Mouse (Mus musculus): ENCODE measurements at regions not wholly inside any gene's neighbourhood (a gene's known extent, or its start where the extent isn't known, plus 50 kb on each side); places are given as distances from the start of the nearest gene placed in this dataset.
A peak's percentile ranks its signal among the peaks of the same experiment; 100 is the strongest.

- ATAC-seq (ENCODE audit: low read depth): no peak
- no peak overlapping the region for H3K27ac ChIP-seq (ENCODE audit: low read depth, low read length)
- H3K9me3 ChIP-seq (ENCODE audit: control insufficient read depth, low read length): no peaks in the 10 kb centered on the region
- no peak overlapping the region for H3K9ac ChIP-seq (replicated peaks; ENCODE audit: low read depth, low read length)
- 56% methylated on average over 1 of the region's 1 CpGs for WGBS
- 0 out of 2 replicates have a peak, but pooled peaks cover 3% of the 10 kb centered on the region for H3K4me1 ChIP-seq (ENCODE audit: control insufficient read depth, insufficient read depth, low read length)
- no peak overlapping the region for H3K4me3 ChIP-seq (ENCODE audit: low read depth, low read length)
- H3K36me3 ChIP-seq (ENCODE audit: control insufficient read depth, insufficient read depth, low read length): no peaks in the 10 kb centered on the region
- H3K4me2 ChIP-seq (ENCODE audit: low read depth, low read length): no peak overlapping the region
- no peaks in the 10 kb centered on the region for H3K27me3 ChIP-seq (ENCODE audit: control insufficient read depth, insufficient read depth, low read length)
Measured at GRCm38 (mm10) chr1:193971537-193971936, 601.4 kb upstream of the Camk1g start.

- H3K36me3 ChIP-seq (ENCODE audit: control insufficient read depth, insufficient read depth, low read length): no peaks in the 10 kb centered on the region
- no peaks in the 10 kb centered on the region for H3K9me3 ChIP-seq (ENCODE audit: control insufficient read depth, low read length)
- H3K9ac ChIP-seq (replicated peaks; ENCODE audit: low read depth, low read length): no peak overlapping the region
- ATAC-seq (ENCODE audit: low read depth): no peak
- 72% methylated on average over 4 of the region's 4 CpGs for WGBS
- H3K27ac ChIP-seq (ENCODE audit: low read depth, low read length): peak overlapping the region; percentile 16; the same call in 1 of the 2 replicates
- no peak overlapping the region for H3K4me3 ChIP-seq (ENCODE audit: low read depth, low read length)
- H3K4me2 ChIP-seq (ENCODE audit: low read depth, low read length): no peak overlapping the region
- H3K27me3 ChIP-seq (ENCODE audit: control insufficient read depth, insufficient read depth, low read length): no peaks in the 10 kb centered on the region
- H3K4me1 ChIP-seq (ENCODE audit: control insufficient read depth, insufficient read depth, low read length): 0 out of 2 replicates have a peak, but pooled peaks cover 3% of the 10 kb centered on the region
Measured at GRCm38 (mm10) chr1:193969264-193969908, 599.3 kb upstream of the Camk1g start.

- WGBS: 40% methylated on average over 4 of the region's 4 CpGs
- H3K27ac ChIP-seq (ENCODE audit: low read depth, low read length): peak overlapping the region; percentile 18; the same call in 1 of the 2 replicates
Measured at GRCm38 (mm10) chr1:193967957-193968926, 598.1 kb upstream of the Camk1g start.

GRCm38 (mm10) chr1:193966652-193967555, 596.8 kb upstream of the Camk1g start:
- 0 out of 2 replicates have a peak, but pooled peaks cover 3% of the 10 kb centered on the region for H3K4me1 ChIP-seq (ENCODE audit: control insufficient read depth, insufficient read depth, low read length)
- no peaks in the 10 kb centered on the region for H3K27me3 ChIP-seq (ENCODE audit: control insufficient read depth, insufficient read depth, low read length)
- H3K4me2 ChIP-seq (ENCODE audit: low read depth, low read length): no peak overlapping the region
- H3K9ac ChIP-seq (replicated peaks; ENCODE audit: low read depth, low read length): no peak overlapping the region
- H3K4me3 ChIP-seq (ENCODE audit: low read depth, low read length): no peak overlapping the region
- H3K27ac ChIP-seq (ENCODE audit: low read depth, low read length): no peak overlapping the region
- 67% methylated on average over 1 of the region's 1 CpGs for WGBS
- no peaks in the 10 kb centered on the region for H3K9me3 ChIP-seq (ENCODE audit: control insufficient read depth, low read length)
- H3K36me3 ChIP-seq (ENCODE audit: control insufficient read depth, insufficient read depth, low read length): no peaks in the 10 kb centered on the region
- no peak for ATAC-seq (ENCODE audit: low read depth)

More at GRCm38 (mm10) chr1:193967957-193968926, 598.1 kb upstream of the Camk1g start:
- Histone ChIP-seq H3K36me3 (ENCODE audit: control insufficient read depth, insufficient read depth, low read length) (no peaks in the 10 kb centered on the region), H3K9ac (replicated peaks; ENCODE audit: low read depth, low read length) (no peak overlapping the region), H3K27me3 (ENCODE audit: control insufficient read depth, insufficient read depth, low read length) (no peaks in the 10 kb centered on the region), H3K4me2 (ENCODE audit: low read depth, low read length) (no peak overlapping the region), H3K4me1 (ENCODE audit: control insufficient read depth, insufficient read depth, low read length) (0 out of 2 replicates have a peak, but pooled peaks cover 3% of the 10 kb centered on the region), H3K9me3 (ENCODE audit: control insufficient read depth, low read length) (no peaks in the 10 kb centered on the region), H3K4me3 (ENCODE audit: low read depth, low read length) (no peak overlapping the region)
- ATAC-seq (ENCODE audit: low read depth): peak; percentile 90

- no peaks in the 10 kb centered on the region for H3K9me3 ChIP-seq (ENCODE audit: control insufficient read depth, low read length)
- no peaks in the 10 kb centered on the region for H3K27me3 ChIP-seq (ENCODE audit: control insufficient read depth, insufficient read depth, low read length)
- no peak for ATAC-seq (ENCODE audit: low read depth)
- no peak overlapping the region for H3K4me3 ChIP-seq (ENCODE audit: low read depth, low read length)
- H3K4me2 ChIP-seq (ENCODE audit: low read depth, low read length): no peak overlapping the region
- H3K36me3 ChIP-seq (ENCODE audit: control insufficient read depth, insufficient read depth, low read length): no peaks in the 10 kb centered on the region
- H3K27ac ChIP-seq (ENCODE audit: low read depth, low read length): no peak overlapping the region
- 96% methylated on average over 1 of the region's 1 CpGs for WGBS
- no peak overlapping the region for H3K9ac ChIP-seq (replicated peaks; ENCODE audit: low read depth, low read length)
- H3K4me1 ChIP-seq (ENCODE audit: control insufficient read depth, insufficient read depth, low read length): 0 out of 2 replicates have a peak, but pooled peaks cover 3% of the 10 kb centered on the region
Measured at GRCm38 (mm10) chr1:193965278-193965677, 595.2 kb upstream of the Camk1g start.

- no peak overlapping the region for H3K4me2 ChIP-seq (ENCODE audit: low read depth, low read length)
- no peak overlapping the region for H3K9ac ChIP-seq (replicated peaks; ENCODE audit: low read depth, low read length)
- H3K4me1 ChIP-seq (ENCODE audit: control insufficient read depth, insufficient read depth, low read length): no peaks in the 10 kb centered on the region; the same call in 1 of the 2 replicates
- H3K4me3 ChIP-seq (ENCODE audit: low read depth, low read length): no peak overlapping the region
- no peak overlapping the region for H3K27ac ChIP-seq (ENCODE audit: low read depth, low read length)
- H3K9me3 ChIP-seq (ENCODE audit: control insufficient read depth, low read length): no peaks in the 10 kb centered on the region
- no peaks in the 10 kb centered on the region for H3K27me3 ChIP-seq (ENCODE audit: control insufficient read depth, insufficient read depth, low read length)
- ATAC-seq (ENCODE audit: low read depth): no peak
- H3K36me3 ChIP-seq (ENCODE audit: control insufficient read depth, insufficient read depth, low read length): no peaks in the 10 kb centered on the region
Measured at GRCm38 (mm10) chr1:193951936-193952335, 581.8 kb upstream of the Camk1g start.

GRCm38 (mm10) chr1:193949817-193950216, 579.7 kb upstream of the Camk1g start:
- H3K36me3 ChIP-seq (ENCODE audit: control insufficient read depth, insufficient read depth, low read length): no peaks in the 10 kb centered on the region
- no peaks in the 10 kb centered on the region for H3K27me3 ChIP-seq (ENCODE audit: control insufficient read depth, insufficient read depth, low read length)
- no peak overlapping the region for H3K9ac ChIP-seq (replicated peaks; ENCODE audit: low read depth, low read length)
- H3K4me1 ChIP-seq (ENCODE audit: control insufficient read depth, insufficient read depth, low read length): no peaks in the 10 kb centered on the region; the same call in 1 of the 2 replicates
- H3K4me2 ChIP-seq (ENCODE audit: low read depth, low read length): no peak overlapping the region
- H3K4me3 ChIP-seq (ENCODE audit: low read depth, low read length): no peak overlapping the region
- ATAC-seq (ENCODE audit: low read depth): no peak
- H3K27ac ChIP-seq (ENCODE audit: low read depth, low read length): no peak overlapping the region
- no peaks in the 10 kb centered on the region for H3K9me3 ChIP-seq (ENCODE audit: control insufficient read depth, low read length)

- no peak overlapping the region for H3K4me2 ChIP-seq (ENCODE audit: low read depth, low read length)
- no peaks in the 10 kb centered on the region for H3K9me3 ChIP-seq (ENCODE audit: control insufficient read depth, low read length)
- no peak overlapping the region for H3K27ac ChIP-seq (ENCODE audit: low read depth, low read length)
- no peaks in the 10 kb centered on the region; the same call in 1 of the 2 replicates for H3K4me1 ChIP-seq (ENCODE audit: control insufficient read depth, insufficient read depth, low read length)
- no peaks in the 10 kb centered on the region for H3K27me3 ChIP-seq (ENCODE audit: control insufficient read depth, insufficient read depth, low read length)
- WGBS: 41% methylated on average over 6 of the region's 6 CpGs
- H3K36me3 ChIP-seq (ENCODE audit: control insufficient read depth, insufficient read depth, low read length): no peaks in the 10 kb centered on the region
- H3K4me3 ChIP-seq (ENCODE audit: low read depth, low read length): no peak overlapping the region
- H3K9ac ChIP-seq (replicated peaks; ENCODE audit: low read depth, low read length): no peak overlapping the region
- ATAC-seq (ENCODE audit: low read depth): peak; percentile 60
Measured at GRCm38 (mm10) chr1:193946953-193947586, 577.0 kb upstream of the Camk1g start.
